Comparison of ENCODE assay signal across 11 mouse cellular contexts in genomic region chr10:62411431-62412410, GRCm38 (mm10). TPM values are rescaled to one million over a fixed set of nuclear protein-coding genes. Genes with fewer than 3 reads are reported as not detected.
DNase-seq lines count a peak whose midpoint lies in the region; ATAC-seq lines count a peak whose summit lies in the region.
"Had no signal": no experiment of that assay in that cellular context is flagged by ENCODE, and none has a peak within 500 bp of the region (broad histone marks: within the 10 kb centered on the region; RNA-seq: fewer than 3 reads in every experiment).

No protein-coding gene starts in this region.

- no peak overlapping the region for H3K4me2 ChIP-seq in intestine, embryonic 16.5 days (ENCODE audit: low read depth, low read length)
- H3K4me2 ChIP-seq in intestine, embryonic 15.5 days (replicated peaks), result no peak overlapping the region
- H3K4me2 ChIP-seq: heart, embryonic 13.5 days; limb, embryonic 15.5 days had no signal

- no peak overlapping the region for H3K4me3 ChIP-seq in intestine, embryonic 16.5 days (ENCODE audit: low read length)
- H3K4me3 ChIP-seq in intestine, embryonic 15.5 days (replicated peaks), result no peak overlapping the region
- H3K4me3 ChIP-seq in heart, embryonic 10.5 days, result no peak overlapping the region
- H3K4me3 ChIP-seq: heart, embryonic 13.5 days; hindbrain, embryonic 10.5 days; limb, embryonic 15.5 days had no signal

- H3K27me3 ChIP-seq in intestine, embryonic 16.5 days (replicated peaks; ENCODE audit: control insufficient read depth, insufficient read depth, low read length), result no peaks in the 10 kb centered on the region
- no peaks in the 10 kb centered on the region for H3K27me3 ChIP-seq in intestine, embryonic 15.5 days (replicated peaks)
- H3K27me3 ChIP-seq in heart, embryonic 10.5 days (ENCODE audit: insufficient read depth, poor library complexity, severe bottlenecking), result peaks cover 10% of the 10 kb centered on the region

- H3K9ac ChIP-seq in intestine, embryonic 16.5 days (ENCODE audit: low read depth, low read length), result 0 out of 2 replicates have a peak overlapping the region, but pooled peaks have one; percentile 10
- no peak overlapping the region for H3K9ac ChIP-seq in intestine, embryonic 15.5 days
- H3K9ac ChIP-seq: heart, embryonic 13.5 days; limb, embryonic 15.5 days had no signal

- 75% methylated on average over 19 of the region's 19 CpGs for WGBS in intestine, embryonic 16.5 days
- WGBS in intestine, embryonic 15.5 days, result 70% methylated on average over 19 of the region's 19 CpGs
- WGBS in heart, embryonic 10.5 days, result 65% methylated on average over 19 of the region's 19 CpGs

- no peaks in the 10 kb centered on the region for H3K36me3 ChIP-seq in intestine, embryonic 16.5 days (ENCODE audit: control insufficient read depth, insufficient read depth, low read length)
- no peaks in the 10 kb centered on the region for H3K36me3 ChIP-seq in intestine, embryonic 15.5 days
- no peaks in the 10 kb centered on the region for H3K36me3 ChIP-seq in heart, embryonic 10.5 days
- H3K36me3 ChIP-seq: heart, embryonic 13.5 days; hindbrain, embryonic 10.5 days; limb, embryonic 15.5 days had no signal

- peaks cover 19% of the 10 kb centered on the region; the same call in 1 of the 2 replicates for H3K4me1 ChIP-seq in intestine, embryonic 16.5 days (ENCODE audit: control insufficient read depth, insufficient read depth, low read length)
- peaks cover 16% of the 10 kb centered on the region; the same call in 1 of the 2 replicates for H3K4me1 ChIP-seq in intestine, embryonic 15.5 days (replicated peaks)
- peaks cover 34% of the 10 kb centered on the region for H3K4me1 ChIP-seq in heart, embryonic 10.5 days
- H3K4me1 ChIP-seq: limb, embryonic 15.5 days had no signal

- H3K27ac ChIP-seq in intestine, embryonic 16.5 days (ENCODE audit: low read length), result no peak overlapping the region
- H3K27ac ChIP-seq in intestine, embryonic 15.5 days, result no peak overlapping the region
- no peak overlapping the region for H3K27ac ChIP-seq in heart, embryonic 10.5 days
- H3K27ac ChIP-seq: heart, embryonic 13.5 days; hindbrain, embryonic 10.5 days; limb, embryonic 15.5 days had no signal

- no peaks in the 10 kb centered on the region for H3K9me3 ChIP-seq in intestine, embryonic 16.5 days (ENCODE audit: control insufficient read depth, low read length)
- H3K9me3 ChIP-seq in intestine, embryonic 15.5 days, result no peaks in the 10 kb centered on the region
- H3K9me3 ChIP-seq in heart, embryonic 10.5 days, result no peaks in the 10 kb centered on the region
- H3K9me3 ChIP-seq: heart, embryonic 13.5 days; hindbrain, embryonic 10.5 days; limb, embryonic 15.5 days had no signal

- DNase-seq in right cerebral cortex, adult 2 months (ENCODE audit: low spot score in 2 of 2), result peak; percentile 26 to 28
- DNase-seq in right cerebral cortex, postnatal 4 days, result no peak
- peak; percentile 66 to 72 for DNase-seq in cerebellum, postnatal 10 days
- peak; percentile 26 for DNase-seq in right cerebral cortex, postnatal 14 days
- no peak for DNase-seq in heart, embryonic 10.5 days (ENCODE audit: low spot score)
- no peak for DNase-seq in gastrocnemius, adult 18-20 months (ENCODE audit: low spot score)

- no peak for ATAC-seq in intestine, embryonic 16.5 days
- no peak for ATAC-seq in intestine, embryonic 15.5 days

RNA-seq across cellular contexts. Expression of gene Hkdc1, which starts 10.6 kb away (rescaled TPM):
- polyA plus RNA-seq in intestine, embryonic 16.5 days (2015; fragmentation: Nextera tagmentation; extraction: Ambion mirVana), result 45.8 and 56.1 TPM in 2 replicates
- polyA plus RNA-seq in intestine, embryonic 15.5 days (2015; fragmentation: Nextera tagmentation; extraction: Ambion mirVana), result 28.5 and 35.1 TPM in 2 replicates
- polyA plus RNA-seq in heart, embryonic 10.5 days (2016; fragmentation: Nextera tagmentation; extraction: Ambion mirVana), result 2.2 and 4.7 TPM in 2 replicates
- total RNA-seq in gastrocnemius, adult 18-20 months (2021), result not detected

RNA-seq across cellular contexts. Expression of gene Hk1, which starts 32.0 kb away (rescaled TPM):
- 25.5 and 27.6 TPM in 2 replicates for polyA plus RNA-seq in intestine, embryonic 16.5 days (2015; fragmentation: Nextera tagmentation; extraction: Ambion mirVana)
- 27.0 and 27.1 TPM in 2 replicates for polyA plus RNA-seq in intestine, embryonic 15.5 days (2015; fragmentation: Nextera tagmentation; extraction: Ambion mirVana)
- polyA plus RNA-seq in heart, embryonic 10.5 days (2016; fragmentation: Nextera tagmentation; extraction: Ambion mirVana), result 157 and 286 TPM in 2 replicates
- 1 to 10 TPM; 4.7 to 7.2 TPM for total RNA-seq in gastrocnemius, adult 18-20 months (2021)

RNA-seq across cellular contexts. Expression of gene 4930507D05Rik, which starts 37.6 kb away (rescaled TPM):
- polyA plus RNA-seq in intestine, embryonic 16.5 days (2015; fragmentation: Nextera tagmentation; extraction: Ambion mirVana), result 0.17 and 0.45 TPM in 2 replicates
- polyA plus RNA-seq in intestine, embryonic 15.5 days (2015; fragmentation: Nextera tagmentation; extraction: Ambion mirVana), result 0.57 and 0.77 TPM in 2 replicates
- polyA plus RNA-seq in heart, embryonic 10.5 days (2016; fragmentation: Nextera tagmentation; extraction: Ambion mirVana), result 0.76 and 0.95 TPM in 2 replicates
- not detected for total RNA-seq in gastrocnemius, adult 18-20 months (2021)

RNA-seq across cellular contexts. Expression of gene Supv3l1, which starts 37.8 kb away (rescaled TPM):
- 29.3 and 33.2 TPM in 2 replicates for polyA plus RNA-seq in intestine, embryonic 16.5 days (2015; fragmentation: Nextera tagmentation; extraction: Ambion mirVana)
- 31.2 and 33.3 TPM in 2 replicates for polyA plus RNA-seq in intestine, embryonic 15.5 days (2015; fragmentation: Nextera tagmentation; extraction: Ambion mirVana)
- polyA plus RNA-seq in heart, embryonic 10.5 days (2016; fragmentation: Nextera tagmentation; extraction: Ambion mirVana), result 32.8 and 36.0 TPM in 2 replicates
- 10 to 100 TPM; 14.2 to 16.0 TPM for total RNA-seq in gastrocnemius, adult 18-20 months (2021)

Comparison
In these comparisons a context has a peak if more than half of its experiments do, and no peak if none do; other contexts are left out.
1. DNase-seq: peak in right cerebral cortex, adult 2 months (2 of 2), cerebellum, postnatal 10 days (2 of 2) and right cerebral cortex, postnatal 14 days (single experiment); none in right cerebral cortex, postnatal 4 days (single experiment), heart, embryonic 10.5 days (single experiment) and gastrocnemius, adult 18-20 months (single experiment).